Mouse (Mus musculus) cerebellum, adult 2 months (tissue): ENCODE measurements at regions not wholly inside any gene's neighbourhood (a gene's known extent, or its start where the extent isn't known, plus 50 kb on each side); places are given as distances from the start of the nearest gene placed in this dataset.

Source experiments
- CTCF ChIP-seq: fragments of 200-500 bp; IDR thresholded peaks from 2 replicates; pipeline ENCODE4 v1.5.1; 2011; ENCODE audit warnings: low read depth, mild to moderate bottlenecking, control low read depth, low read length, moderate library complexity, borderline replicate concordance; ENCODE audit not compliant: insufficient read depth
- POLR2A ChIP-seq: fragments of 200-500 bp; IDR thresholded peaks from 2 replicates; pipeline ENCODE4 v1.6.1; 2011; ENCODE audit warnings: low read length, control low read depth, borderline replicate concordance; ENCODE audit not compliant: insufficient read depth

DNA sequence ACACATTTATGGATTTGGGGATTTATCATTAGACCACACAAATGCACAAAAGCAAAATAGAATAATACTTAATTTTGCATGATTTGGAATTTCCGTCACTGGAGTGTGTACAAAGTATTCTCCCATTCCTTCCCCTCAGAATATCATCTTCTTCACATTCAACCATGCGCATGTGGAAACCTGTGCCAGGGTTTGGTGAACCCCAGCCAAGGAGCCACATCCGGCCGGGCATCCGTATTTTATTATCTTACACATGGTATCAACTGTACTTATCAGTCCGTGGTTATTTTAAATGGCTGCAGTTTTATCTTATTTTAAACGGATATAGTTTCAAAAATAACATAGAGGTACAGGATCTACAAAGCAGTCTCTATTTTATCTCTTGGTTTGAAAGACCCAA, 641.4 kb downstream of the Dok5 start:
- TF ChIP-seq POLR2A (no peak), CTCF (no peak)
